Mouse (Mus musculus) embryonic facial prominence, embryonic 14.5 days (tissue): ENCODE results near the gene Dhx30. TPM values are rescaled to one million over a fixed set of nuclear protein-coding genes. Genes with fewer than 3 reads are reported as not detected.

Source experiments
- ATAC-seq: fragments of 200-750 bp; cut with Nextera tagmentation; 2 replicates; pipeline ENCODE4 v1.8.0; 2017; ENCODE audit warnings: low read depth, moderate number of reproducible peaks, moderate TSS enrichment
- DNase-seq: peaks from one replicate; pipeline ENCODE4 v3.0.0-alpha.2; 2015; ENCODE audit warnings: low spot score
- H3K27ac ChIP-seq: fragments of 300-500 bp; sonication (generic); replicated peaks from 2 replicates; pipeline ENCODE4 v1.5.1; 2014; ENCODE audit warnings: low read depth, mild to moderate bottlenecking, low read length, moderate library complexity
- H3K27me3 ChIP-seq: fragments of 300-500 bp; sonication (generic); replicated peaks from 2 replicates; pipeline ENCODE4 v1.6.1; 2014; ENCODE audit warnings: low read length; ENCODE audit not compliant: control insufficient read depth, insufficient read depth
- H3K36me3 ChIP-seq: fragments of 300-500 bp; sonication (generic); 2 replicates; pipeline ENCODE4 v1.6.1; 2014; ENCODE audit warnings: low read length, mixed read lengths; ENCODE audit not compliant: control insufficient read depth, insufficient read depth
- H3K4me1 ChIP-seq: fragments of 300-500 bp; sonication (generic); 2 replicates; pipeline ENCODE4 v1.6.1; 2014; ENCODE audit warnings: antibody characterized with exemption, low read length; ENCODE audit not compliant: control insufficient read depth, insufficient read depth
- H3K4me2 ChIP-seq: fragments of 300-500 bp; sonication (generic); 2 replicates; pipeline ENCODE4 v1.6.1; 2014; ENCODE audit warnings: low read depth, mild to moderate bottlenecking, low read length, moderate library complexity, mixed read lengths
- H3K4me3 ChIP-seq: fragments of 300-500 bp; sonication (generic); 2 replicates; pipeline ENCODE4 v1.5.1; 2014; ENCODE audit warnings: low read depth, mild to moderate bottlenecking, low read length
- H3K9ac ChIP-seq: fragments of 300-500 bp; sonication (generic); 2 replicates; pipeline ENCODE4 v1.6.1; 2014; ENCODE audit warnings: low read depth, mild to moderate bottlenecking, low read length, moderate library complexity, mixed read lengths
- H3K9me3 ChIP-seq: fragments of 300-500 bp; sonication (generic); 2 replicates; pipeline ENCODE4 v1.6.1; 2016; ENCODE audit warnings: low read length; ENCODE audit not compliant: control insufficient read depth
- WGBS: fragments of 180-500 bp; shearing (Covaris S2); extraction: QIAGEN DNeasy Blood & Tissue Kit; methylation state at CpG from one replicate; pipeline ENCODE4 v1.1.7; 2014; 5-methylcytosine and 5-hydroxymethylcytosine counted together
- polyA plus RNA-seq: library from polyadenylated mRNA; unstranded; fragments of >200 nt; fragmentation: Nextera tagmentation; extraction: Ambion mirVana; gene quantifications from 2 replicates; pipeline ENCODE4 v1.2.1, GENCODE M21; 2014

Gene Dhx30
- polyA plus RNA-seq, 1 experiment from 2014 or later: 110 TPM

DNA sequence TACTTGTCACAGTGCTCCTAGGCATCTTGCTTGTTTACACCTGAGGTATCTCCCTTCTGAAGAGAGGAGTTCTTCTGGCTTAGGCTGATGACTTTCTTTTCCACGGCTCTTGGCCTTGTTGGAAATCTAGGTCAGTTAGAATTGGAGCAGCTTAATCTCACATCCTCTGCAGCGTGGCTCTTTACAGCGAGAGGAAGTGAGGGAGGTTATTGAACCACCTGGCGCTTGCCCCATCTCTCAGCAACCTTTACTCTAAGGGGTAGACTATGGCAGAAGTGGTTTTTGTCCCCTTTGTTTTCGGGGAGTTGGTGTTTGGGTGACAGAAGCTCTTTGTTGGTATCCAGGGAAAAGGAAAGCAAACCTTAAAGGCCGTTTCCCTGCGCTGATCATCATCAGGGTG lies 55.2 kb downstream of the Dhx30 start:
- no peak overlapping the region for H3K27ac ChIP-seq
- ATAC-seq: no peak
- H3K4me3 ChIP-seq: no peak overlapping the region
- no peaks in the 10 kb centered on the region for H3K27me3 ChIP-seq
- 84% methylated on average over 7 of the region's 7 CpGs for WGBS
- H3K4me1 ChIP-seq: no peaks in the 10 kb centered on the region
- H3K9me3 ChIP-seq: no peaks in the 10 kb centered on the region
- H3K4me2 ChIP-seq: no peak overlapping the region
- no peak overlapping the region for H3K9ac ChIP-seq
- DNase-seq: no peak
- H3K36me3 ChIP-seq: peaks cover 33% of the 10 kb centered on the region

DNA sequence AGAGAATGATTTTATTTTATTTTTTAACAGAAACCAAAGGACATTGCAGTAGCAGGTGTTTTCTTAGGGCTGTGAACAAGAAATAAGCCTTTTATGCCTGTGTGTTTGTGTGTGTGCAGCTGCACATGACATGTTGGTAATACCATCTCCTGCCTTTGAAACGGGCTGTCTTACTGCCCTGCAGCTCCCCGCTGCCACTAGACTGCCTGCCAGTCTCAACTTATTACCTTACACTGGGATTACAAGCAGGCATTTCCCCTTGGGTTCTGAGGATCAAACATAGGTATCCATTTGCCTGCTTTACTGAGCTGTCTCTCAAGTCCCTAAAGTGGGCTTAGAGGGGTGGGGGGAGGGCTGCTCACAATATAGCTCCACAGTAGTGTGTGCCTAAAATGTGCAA lies 56.9 kb downstream of the Dhx30 start:
- no peaks in the 10 kb centered on the region for H3K9me3 ChIP-seq
- no peak overlapping the region for H3K4me2 ChIP-seq
- H3K4me1 ChIP-seq: no peaks in the 10 kb centered on the region
- H3K27me3 ChIP-seq: no peaks in the 10 kb centered on the region
- no peak overlapping the region for H3K4me3 ChIP-seq
- no peak overlapping the region for H3K27ac ChIP-seq
- peaks cover 18% of the 10 kb centered on the region for H3K36me3 ChIP-seq
- H3K9ac ChIP-seq: no peak overlapping the region
- 54% methylated on average over 2 of the region's 2 CpGs for WGBS
- DNase-seq (no peak), ATAC-seq (no peak)

DNA sequence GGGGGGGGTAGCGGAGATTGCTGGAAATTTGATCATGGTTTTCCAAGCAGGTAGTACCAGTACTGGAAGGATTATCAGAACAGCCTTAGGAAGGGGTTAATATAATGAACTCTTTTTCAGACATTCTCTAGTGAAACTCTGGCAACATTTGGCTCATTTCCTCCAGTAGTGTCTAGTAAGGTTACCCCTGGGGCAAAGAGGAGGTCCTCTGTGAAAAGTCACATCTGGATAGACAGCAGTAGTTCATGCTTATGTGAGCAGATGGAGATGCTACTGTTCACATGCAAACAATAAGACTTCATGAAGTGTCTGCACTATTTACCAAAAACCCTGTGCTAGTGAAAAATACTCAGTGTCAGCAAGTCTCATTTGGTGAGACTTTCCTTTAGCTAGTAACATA lies 60.4 kb downstream of the Dhx30 start:
- DNase-seq (no peak), ATAC-seq (no peak)
- no peak overlapping the region for H3K4me2 ChIP-seq
- no peak overlapping the region for H3K4me3 ChIP-seq
- H3K9ac ChIP-seq: no peak overlapping the region
- H3K27ac ChIP-seq: no peak overlapping the region
- peaks cover 12% of the 10 kb centered on the region for H3K4me1 ChIP-seq
- H3K36me3 ChIP-seq: no peaks in the 10 kb centered on the region
- 88% methylated on average over 1 of the region's 1 CpGs for WGBS
- H3K27me3 ChIP-seq: no peaks in the 10 kb centered on the region
- H3K9me3 ChIP-seq: no peaks in the 10 kb centered on the region

GRCm38 (mm10) chr9:110054781-110055180 lies 62.8 kb downstream of the Dhx30 start:
- no peak for DNase-seq
- Histone ChIP-seq H3K27me3 (no peaks in the 10 kb centered on the region), H3K4me1 (peaks cover 15% of the 10 kb centered on the region), H3K4me3 (no peak overlapping the region), H3K9ac (no peak overlapping the region), H3K27ac (no peak overlapping the region), H3K36me3 (no peaks in the 10 kb centered on the region), H3K4me2 (no peak overlapping the region), H3K9me3 (no peaks in the 10 kb centered on the region)
- no peak for ATAC-seq
- WGBS: 77% methylated on average over 3 of the region's 3 CpGs

GRCm38 (mm10) chr9:110054080-110054421 lies 63.6 kb downstream of the Dhx30 start:
- Histone ChIP-seq H3K4me3 (no peak overlapping the region), H3K9ac (no peak overlapping the region), H3K27me3 (no peaks in the 10 kb centered on the region), H3K36me3 (no peaks in the 10 kb centered on the region), H3K4me1 (peaks cover 15% of the 10 kb centered on the region), H3K27ac (no peak overlapping the region), H3K4me2 (no peak overlapping the region), H3K9me3 (no peaks in the 10 kb centered on the region)
- 71% methylated on average over 2 of the region's 2 CpGs for WGBS
- ATAC-seq: no peak
- DNase-seq: no peak

DNA sequence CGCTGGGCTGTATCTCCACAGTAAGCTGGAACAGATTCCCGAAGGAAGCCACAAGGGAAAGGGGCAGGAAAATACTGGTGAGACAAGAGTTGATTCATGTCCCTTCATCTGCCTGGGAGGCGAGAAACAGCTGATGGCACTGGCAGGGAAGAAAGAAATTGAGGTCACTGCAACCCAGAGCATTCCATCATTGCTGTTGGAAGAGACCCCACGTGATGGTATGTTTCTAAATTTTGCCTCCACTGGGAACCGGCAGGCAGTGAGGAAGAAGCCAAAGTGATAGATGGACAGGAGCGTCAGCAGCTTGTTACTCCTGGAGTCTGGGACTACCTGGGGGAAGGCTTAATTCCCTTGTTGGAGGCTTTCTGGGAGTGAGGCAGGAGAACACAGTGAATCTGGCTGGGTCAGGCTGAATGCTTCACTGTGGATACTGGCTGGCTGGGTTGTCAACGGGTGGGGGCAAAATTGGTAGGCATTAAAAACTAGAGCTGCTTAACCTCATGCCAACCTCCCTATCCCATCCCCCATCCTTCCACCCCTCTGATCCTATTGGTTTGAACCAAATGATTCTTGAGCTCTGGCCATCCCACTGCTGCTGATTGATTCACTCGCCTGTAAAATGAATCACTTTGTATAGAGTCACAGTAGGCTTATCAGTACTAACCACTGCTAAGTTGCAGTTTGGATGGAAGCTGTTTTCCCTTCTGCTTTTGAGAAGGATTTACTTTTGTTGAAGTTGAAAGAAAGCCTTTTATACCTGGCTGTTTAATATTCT lies 64.1 kb downstream of the Dhx30 start:
- Histone ChIP-seq H3K4me1 (peaks cover 15% of the 10 kb centered on the region), H3K4me2 (no peak overlapping the region), H3K27me3 (no peaks in the 10 kb centered on the region), H3K9ac (no peak overlapping the region), H3K9me3 (no peaks in the 10 kb centered on the region), H3K4me3 (no peak overlapping the region), H3K36me3 (no peaks in the 10 kb centered on the region), H3K27ac (0 out of 2 replicates have a peak overlapping the region, but pooled peaks have one; percentile 28)
- peak; percentile 28; the same call in 1 of the 2 replicates for ATAC-seq
- no peak for DNase-seq
- 38% methylated on average over 8 of the region's 8 CpGs for WGBS

GRCm38 (mm10) chr9:110052951-110053304 lies 64.7 kb downstream of the Dhx30 start:
- ATAC-seq: no peak
- Histone ChIP-seq H3K36me3 (no peaks in the 10 kb centered on the region), H3K4me3 (no peak overlapping the region), H3K27me3 (no peaks in the 10 kb centered on the region), H3K4me1 (peaks cover 15% of the 10 kb centered on the region), H3K4me2 (0 out of 2 replicates have a peak overlapping the region, but pooled peaks have one; percentile 3), H3K9ac (no peak overlapping the region), H3K9me3 (no peaks in the 10 kb centered on the region), H3K27ac (0 out of 2 replicates have a peak overlapping the region, but pooled peaks have one; percentile 28)
- no peak for DNase-seq
- 58% methylated on average over 4 of the region's 4 CpGs for WGBS

GRCm38 (mm10) chr9:110051869-110052661 lies 65.6 kb downstream of the Dhx30 start:
- H3K9ac ChIP-seq: peak overlapping the region; percentile 39
- H3K4me3 ChIP-seq: peak overlapping the region; percentile 13; the same call in 1 of the 2 replicates

More at GRCm38 (mm10) chr9:110051869-110052661, 65.6 kb downstream of the Dhx30 start:
- Histone ChIP-seq H3K27me3 (no peaks in the 10 kb centered on the region), H3K36me3 (no peaks in the 10 kb centered on the region), H3K4me1 (peaks cover 15% of the 10 kb centered on the region), H3K4me2 (peak overlapping the region; percentile 44), H3K27ac (no peak overlapping the region; the same call in 1 of the 2 replicates), H3K9me3 (no peaks in the 10 kb centered on the region)
- DNase-seq: peak; percentile 50
- WGBS: 29% methylated on average over 23 of the region's 23 CpGs
- peak; percentile 34 for ATAC-seq
